Mouse (Mus musculus) liver, embryonic 13.5 days (tissue): ENCODE measurements around the gene Frmd4b. TPM values are rescaled to one million over a fixed set of nuclear protein-coding genes. Genes with fewer than 3 reads are reported as not detected.
"Not testable (repeated sequence)": the region's sequence is repeated elsewhere in the genome, so short reads cannot be mapped to it uniquely, and the experiment has no call there.

Experiments
- ATAC-seq: fragments of 200-750 bp; cut with Nextera tagmentation; 2 replicates; pipeline ENCODE4 v1.8.0; 2017; ENCODE audit warnings: low read depth, mild to moderate bottlenecking, moderate number of reproducible peaks, moderate library complexity
- DNase-seq: peaks from one replicate; pipeline ENCODE4 v3.0.0; 2022
- H3K27ac ChIP-seq: fragments of 300-500 bp; sonication (generic); 2 replicates; pipeline ENCODE4 v1.5.1; 2015; ENCODE audit warnings: moderate library complexity, mild to moderate bottlenecking, inconsistent platforms
- H3K27me3 ChIP-seq: fragments of 300-500 bp; sonication (generic); 2 replicates; pipeline ENCODE4 v1.6.1; 2015; ENCODE audit warnings: mild to moderate bottlenecking, inconsistent platforms
- H3K36me3 ChIP-seq: fragments of 300-500 bp; sonication (generic); 2 replicates; pipeline ENCODE4 v1.6.1; 2015; ENCODE audit warnings: mild to moderate bottlenecking, inconsistent platforms
- H3K4me1 ChIP-seq: fragments of 300-500 bp; sonication (generic); replicated peaks from 2 replicates; pipeline ENCODE4 v1.6.1; 2015; ENCODE audit warnings: inconsistent platforms
- H3K4me2 ChIP-seq: fragments of 300-500 bp; sonication (generic); 2 replicates; pipeline ENCODE4 v1.6.1; 2015; ENCODE audit warnings: inconsistent platforms, mild to moderate bottlenecking, moderate library complexity
- H3K4me3 ChIP-seq: fragments of 300-500 bp; sonication (generic); replicated peaks from 2 replicates; pipeline ENCODE4 v1.5.1; 2015; ENCODE audit warnings: mild to moderate bottlenecking, inconsistent platforms
- H3K9ac ChIP-seq: fragments of 300-500 bp; sonication (generic); 2 replicates; pipeline ENCODE4 v1.6.1; 2015; ENCODE audit warnings: mild to moderate bottlenecking, inconsistent platforms
- H3K9me3 ChIP-seq: fragments of 300-500 bp; sonication (generic); replicated peaks from 2 replicates; pipeline ENCODE4 v1.6.1; 2016; ENCODE audit warnings: inconsistent platforms
- WGBS: fragments of 180-500 bp; shearing (Covaris S2); methylation state at CpG from one replicate; pipeline ENCODE4 v1.1.7; 2015; ENCODE audit not compliant: insufficient replicate concordance; 5-methylcytosine and 5-hydroxymethylcytosine counted together
- polyA plus RNA-seq: library from polyadenylated mRNA; unstranded; fragments of >200 nt; fragmentation: Nextera tagmentation; extraction: Ambion mirVana; gene quantifications from 2 replicates; pipeline ENCODE4 v1.2.1, GENCODE M21; 2015

Gene Frmd4b
- polyA plus RNA-seq, 1 experiment from 2014 or later: 3.8 TPM

DNA sequence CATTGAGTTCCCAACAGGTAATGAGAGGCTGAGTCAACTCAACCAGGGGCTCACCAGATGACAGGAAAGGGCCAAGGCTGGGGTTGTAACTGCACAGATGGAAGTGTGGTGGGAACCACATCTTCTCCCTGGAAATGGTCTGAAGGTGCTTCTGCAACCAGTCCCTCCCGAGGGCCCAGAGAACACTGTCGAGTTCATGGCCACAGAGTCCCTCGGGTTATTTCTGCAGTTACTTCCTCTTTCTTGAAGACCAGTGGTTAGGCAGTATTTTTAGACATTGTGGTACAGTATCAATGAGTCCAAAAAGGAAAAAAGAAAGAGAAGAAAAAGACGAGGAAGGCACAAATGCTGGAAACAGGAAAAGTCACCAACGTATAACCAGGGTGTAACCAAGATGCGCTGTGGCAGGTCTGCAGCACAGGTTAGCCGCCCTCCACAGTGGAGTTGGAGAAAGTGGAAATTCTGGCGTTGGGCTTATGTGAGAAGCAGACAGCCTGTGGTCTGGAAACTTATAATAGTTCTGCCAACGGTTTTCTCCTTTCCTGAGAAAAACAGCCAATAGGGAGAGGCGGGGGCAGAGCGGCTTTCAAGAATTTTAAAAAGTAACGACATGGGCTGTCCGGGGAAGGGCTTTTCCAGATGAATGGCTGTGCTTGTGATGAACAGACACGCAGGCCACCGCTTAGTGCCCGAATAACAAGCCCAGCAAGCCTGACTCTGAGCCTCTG is 178.3 kb downstream of the Frmd4b start:
- no peaks in the 10 kb centered on the region for H3K36me3 ChIP-seq
- H3K9ac ChIP-seq: no peak overlapping the region
- H3K27me3 ChIP-seq: no peaks in the 10 kb centered on the region
- 0 out of 2 replicates have a peak overlapping the region, but pooled peaks have one; percentile 0 for H3K27ac ChIP-seq
- no peak for DNase-seq
- H3K4me3 ChIP-seq: no peak overlapping the region
- H3K4me1 ChIP-seq: peaks cover 13% of the 10 kb centered on the region; the same call in 1 of the 2 replicates
- ATAC-seq: 0 out of 2 replicates have a peak, but pooled peaks have one; percentile 50
- 16% methylated on average over 16 of the region's 16 CpGs for WGBS
- no peak overlapping the region for H3K4me2 ChIP-seq
- H3K9me3 ChIP-seq: no peaks in the 10 kb centered on the region

DNA sequence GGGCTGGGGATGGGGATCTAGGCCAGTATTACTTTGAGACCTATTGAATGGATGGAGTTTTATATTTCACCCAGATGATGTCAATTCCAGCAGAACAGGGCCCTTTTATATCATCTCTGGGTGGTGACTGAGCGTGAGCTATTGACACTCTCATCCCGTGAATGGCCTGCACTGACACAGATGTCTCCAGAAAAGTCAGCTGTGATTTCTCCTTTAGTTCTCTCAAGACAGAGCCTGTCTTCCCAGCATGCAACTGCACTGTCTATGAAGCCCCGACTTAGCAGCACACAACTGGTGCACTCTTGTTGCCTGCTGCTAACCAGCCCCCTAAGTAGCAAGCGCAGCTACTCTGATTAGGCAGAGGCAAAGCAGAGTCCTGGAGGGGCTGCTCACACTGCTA is 182.6 kb downstream of the Frmd4b start:
- 59% methylated on average over 4 of the region's 4 CpGs for WGBS
- no peaks in the 10 kb centered on the region for H3K27me3 ChIP-seq
- DNase-seq: no peak

DNA sequence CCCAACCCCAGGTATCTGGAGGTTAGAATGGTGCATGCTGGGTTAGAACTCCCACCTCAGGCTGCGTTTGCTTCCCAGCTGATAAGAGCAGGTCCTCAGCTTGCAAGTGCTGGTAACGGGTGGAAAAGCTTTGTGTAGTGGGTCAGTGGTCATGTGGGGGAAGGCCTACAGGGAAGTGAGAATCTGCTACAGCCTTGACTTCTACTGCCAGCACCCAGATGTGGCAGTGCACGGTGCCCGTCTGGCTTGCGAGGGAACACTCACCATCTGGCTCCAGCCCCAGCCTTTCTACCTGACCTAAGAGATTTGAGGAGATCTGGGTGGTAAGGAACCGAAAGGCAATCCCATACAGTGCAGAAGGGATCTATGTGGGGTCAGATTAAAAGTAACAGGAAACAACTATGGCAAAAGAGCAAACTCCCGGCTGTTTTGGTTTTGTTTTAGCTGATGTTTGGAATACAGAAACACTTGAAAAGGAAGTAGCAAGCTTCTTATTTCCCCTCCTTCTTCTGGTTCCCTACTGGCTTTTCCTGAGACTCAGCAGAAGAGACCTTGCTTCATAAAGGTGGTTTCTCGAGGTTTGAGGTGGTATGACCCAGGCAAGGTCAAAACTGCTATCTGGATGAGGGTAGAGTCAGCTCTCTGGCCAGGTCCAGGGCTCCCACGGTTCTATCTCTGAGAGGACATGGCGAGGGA is 185.9 kb downstream of the Frmd4b start:
- WGBS: 48% methylated on average over 10 of the region's 10 CpGs
- Histone ChIP-seq H3K4me3 (no peak overlapping the region), H3K36me3 (no peaks in the 10 kb centered on the region), H3K27ac (no peak overlapping the region), H3K9ac (no peak overlapping the region), H3K9me3 (no peaks in the 10 kb centered on the region), H3K27me3 (no peaks in the 10 kb centered on the region), H3K4me1 (peaks cover 14% of the 10 kb centered on the region), H3K4me2 (no peak overlapping the region)
- DNase-seq: no peak
- ATAC-seq: peak; percentile 26; the same call in 1 of the 2 replicates

More for the DNA sequence above, 182.6 kb downstream of the Frmd4b start:
- Histone ChIP-seq H3K36me3 (no peaks in the 10 kb centered on the region), H3K4me2 (no peak overlapping the region), H3K4me1 (peaks cover 10% of the 10 kb centered on the region), H3K9ac (no peak overlapping the region), H3K27ac (no peak overlapping the region), H3K4me3 (no peak overlapping the region), H3K9me3 (no peaks in the 10 kb centered on the region)
- no peak for ATAC-seq

- Histone ChIP-seq H3K27ac (no peak overlapping the region), H3K36me3 (no peaks in the 10 kb centered on the region), H3K9ac (no peak overlapping the region), H3K4me3 (no peak overlapping the region), H3K27me3 (no peaks in the 10 kb centered on the region), H3K9me3 (no peaks in the 10 kb centered on the region), H3K4me2 (peak overlapping the region; percentile 14; the same call in 1 of the 2 replicates), H3K4me1 (peaks cover 14% of the 10 kb centered on the region)
- 26% methylated on average over 6 of the region's 6 CpGs for WGBS
- DNase-seq (no peak), ATAC-seq (no peak)
Observed at GRCm38 (mm10) chr6:97430519-97430918, 186.8 kb downstream of the Frmd4b start.

DNA sequence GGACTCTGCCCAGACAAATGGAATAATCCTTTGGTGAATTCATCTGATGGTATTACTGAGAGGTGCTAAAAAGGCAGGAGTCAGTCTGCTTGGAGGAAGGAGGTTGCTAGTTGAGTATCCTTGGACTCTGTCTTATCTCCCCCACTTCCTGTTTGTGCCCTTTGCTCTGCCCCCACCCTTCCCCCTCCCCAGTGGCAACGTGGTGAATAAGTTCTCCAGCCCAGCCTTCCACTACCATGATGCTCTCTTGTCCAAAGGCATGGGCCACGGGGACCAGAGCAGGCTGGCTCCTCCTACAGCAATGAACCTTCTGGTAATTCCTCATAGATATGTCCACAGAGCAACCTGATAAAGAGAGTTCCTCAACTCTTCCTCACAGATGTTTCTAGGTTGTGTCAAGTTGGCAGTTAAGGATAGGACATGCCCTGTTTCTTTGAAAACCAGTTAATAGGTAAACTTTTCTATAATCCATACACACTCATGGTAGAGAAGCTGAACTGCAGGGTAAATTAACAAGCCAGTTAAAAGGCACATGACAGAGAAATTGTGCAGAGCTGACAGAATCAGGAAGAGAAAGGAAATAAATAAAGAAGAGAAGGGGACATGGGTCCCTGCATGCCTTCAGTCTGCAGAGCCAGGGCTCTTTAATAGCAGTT is 187.5 kb downstream of the Frmd4b start:
- Histone ChIP-seq H3K9ac (no peak overlapping the region), H3K4me1 (peaks cover 14% of the 10 kb centered on the region), H3K36me3 (no peaks in the 10 kb centered on the region), H3K4me2 (peak overlapping the region; percentile 14; the same call in 1 of the 2 replicates), H3K27me3 (no peaks in the 10 kb centered on the region), H3K4me3 (no peak overlapping the region), H3K9me3 (no peaks in the 10 kb centered on the region), H3K27ac (no peak overlapping the region)
- ATAC-seq: no peak
- no peak for DNase-seq
- 7% methylated on average over 2 of the region's 2 CpGs for WGBS

GRCm38 (mm10) chr6:97419771-97420446 is 197.4 kb downstream of the Frmd4b start:
- H3K4me3 ChIP-seq: no peak overlapping the region
- H3K27ac ChIP-seq: no peak overlapping the region
- no peaks in the 10 kb centered on the region for H3K27me3 ChIP-seq
- ATAC-seq: no peak
- no peaks in the 10 kb centered on the region for H3K9me3 ChIP-seq
- 47% methylated on average over 7 of the region's 7 CpGs for WGBS
- H3K9ac ChIP-seq: no peak overlapping the region
- DNase-seq: peak; percentile 22
- no peaks in the 10 kb centered on the region for H3K36me3 ChIP-seq
- no peaks in the 10 kb centered on the region for H3K4me1 ChIP-seq
- no peak overlapping the region for H3K4me2 ChIP-seq

GRCm38 (mm10) chr6:97416972-97417554 is 200.3 kb downstream of the Frmd4b start:
- ATAC-seq (0 out of 2 replicates have a peak, but pooled peaks have one; percentile 47), DNase-seq (peak; percentile 23)
- no peaks in the 10 kb centered on the region for H3K36me3 ChIP-seq
- 53% methylated on average over 13 of the region's 13 CpGs for WGBS
- no peak overlapping the region for H3K27ac ChIP-seq
- no peaks in the 10 kb centered on the region for H3K27me3 ChIP-seq
- H3K9ac ChIP-seq: no peak overlapping the region
- no peak overlapping the region for H3K4me2 ChIP-seq
- no peaks in the 10 kb centered on the region for H3K4me1 ChIP-seq
- no peak overlapping the region for H3K4me3 ChIP-seq
- no peaks in the 10 kb centered on the region for H3K9me3 ChIP-seq

DNA sequence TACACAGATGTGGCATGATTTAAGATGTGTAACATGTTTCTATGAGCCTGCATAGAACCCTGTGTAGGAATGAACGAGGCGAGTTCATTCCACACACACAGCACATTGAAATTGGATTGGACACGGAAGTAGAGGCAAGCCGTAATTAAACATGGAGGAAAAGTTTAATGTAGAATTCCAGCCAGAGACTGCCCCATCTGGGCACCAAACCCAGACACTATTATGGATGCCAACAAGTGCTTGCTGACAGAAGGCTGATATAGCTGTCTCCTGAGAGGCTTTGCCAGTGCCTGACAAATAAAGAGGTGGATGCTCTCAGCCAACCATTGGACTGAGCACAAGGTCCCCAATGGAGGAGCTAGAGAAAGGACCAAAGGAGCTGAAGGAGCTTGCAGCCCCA is 201.8 kb downstream of the Frmd4b start:
- DNase-seq, H3K9ac ChIP-seq, ATAC-seq, H3K9me3 ChIP-seq, H3K4me2 ChIP-seq, H3K36me3 ChIP-seq, H3K4me1 ChIP-seq, H3K4me3 ChIP-seq, H3K27me3 ChIP-seq, H3K27ac ChIP-seq: not testable (repeated sequence)
- 78% methylated on average over 4 of the region's 4 CpGs for WGBS

GRCm38 (mm10) chr6:97413453-97413852 is 203.9 kb downstream of the Frmd4b start:
- Histone ChIP-seq H3K4me2 (no peak overlapping the region), H3K36me3 (no peaks in the 10 kb centered on the region), H3K27me3 (no peaks in the 10 kb centered on the region), H3K9ac (no peak overlapping the region), H3K4me3 (no peak overlapping the region), H3K4me1 (peaks cover 23% of the 10 kb centered on the region), H3K27ac (no peak overlapping the region), H3K9me3 (no peaks in the 10 kb centered on the region)
- 60% methylated on average over 7 of the region's 7 CpGs for WGBS
- DNase-seq: no peak
- ATAC-seq: no peak

- WGBS: 82% methylated on average over 15 of the region's 15 CpGs
- Histone ChIP-seq H3K4me1 (peaks cover 34% of the 10 kb centered on the region), H3K27me3 (no peaks in the 10 kb centered on the region), H3K36me3 (no peaks in the 10 kb centered on the region), H3K9ac (no peak overlapping the region), H3K9me3 (no peaks in the 10 kb centered on the region), H3K4me3 (no peak overlapping the region), H3K27ac (no peak overlapping the region), H3K4me2 (no peak overlapping the region)
- ATAC-seq: no peak
- DNase-seq: no peak
Observed at GRCm38 (mm10) chr6:97412403-97412802, 204.9 kb downstream of the Frmd4b start.

DNA sequence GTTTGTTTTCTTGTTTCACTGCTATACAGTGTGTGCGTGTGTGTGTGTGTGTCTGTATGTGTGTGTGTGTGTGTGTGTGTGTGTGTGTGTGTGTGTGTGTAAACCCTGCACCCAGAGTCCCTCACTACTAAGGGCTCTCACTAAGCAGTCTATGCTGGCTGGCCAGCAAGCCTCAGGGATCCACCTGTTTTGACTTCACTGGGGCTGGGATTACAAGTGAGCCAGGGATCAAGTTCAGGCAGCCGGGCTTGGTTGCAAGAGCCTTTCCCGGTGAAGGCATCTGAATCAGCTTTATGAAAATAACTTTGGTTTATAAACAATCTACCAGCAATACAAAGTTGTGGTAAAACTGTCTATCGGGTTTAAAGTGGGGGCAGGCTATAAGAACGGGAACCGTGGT is 206.0 kb downstream of the Frmd4b start:
- H3K36me3 ChIP-seq: no peaks in the 10 kb centered on the region
- H3K4me3 ChIP-seq: no peak overlapping the region
- no peaks in the 10 kb centered on the region for H3K9me3 ChIP-seq
- H3K27ac ChIP-seq: no peak overlapping the region
- peaks cover 44% of the 10 kb centered on the region for H3K4me1 ChIP-seq
- WGBS: 83% methylated on average over 6 of the region's 6 CpGs
- no peak for ATAC-seq
- DNase-seq: no peak
- H3K9ac ChIP-seq: no peak overlapping the region
- no peaks in the 10 kb centered on the region for H3K27me3 ChIP-seq
- H3K4me2 ChIP-seq: no peak overlapping the region
